Mouse (Mus musculus) ES-E14 (cell line): ENCODE measurements at regions not wholly inside any gene's neighbourhood (a gene's known extent, or its start where the extent isn't known, plus 50 kb on each side); places are given as distances from the start of the nearest gene placed in this dataset.

Source experiments
- DNase-seq: peaks from one replicate; pipeline ENCODE4 v3.0.0-alpha.2; 2013; ENCODE audit warnings: low read depth, low spot score
- H3K27ac ChIP-seq: 2 replicates; pipeline ENCODE4 v1.5.1; 2012; ENCODE audit warnings: low read depth, mild to moderate bottlenecking, low read length, moderate library complexity, mixed read lengths; ENCODE audit not compliant: poor library complexity, insufficient read depth, severe bottlenecking
- H3K36me3 ChIP-seq: 2 replicates; pipeline ENCODE4 v1.6.1; 2012; ENCODE audit warnings: mild to moderate bottlenecking, low read length, moderate library complexity, mixed read lengths; ENCODE audit not compliant: control insufficient read depth, poor library complexity, insufficient read depth, severe bottlenecking
- H3K4me1 ChIP-seq, 2 experiments: fragments of 150-350 bp in 1 of 2; sonication (generic) in 1 of 2; 2 replicates each; pipeline ENCODE4 v1.6.1; 2012; ENCODE audit warnings: low read length in 2 of 2, mild to moderate bottlenecking in 1 of 2, mixed read lengths in 1 of 2; ENCODE audit not compliant: control insufficient read depth in 2 of 2, insufficient read depth in 2 of 2, poor library complexity in 1 of 2
- H3K4me3 ChIP-seq, 2 experiments: fragments of 150-350 bp in 1 of 2; sonication (generic) in 1 of 2; 2 replicates each; pipeline ENCODE4 v1.5.1; 2012; ENCODE audit warnings: low read length in 2 of 2, low read depth in 1 of 2, mild to moderate bottlenecking in 1 of 2, mixed read lengths in 1 of 2; ENCODE audit not compliant: insufficient read depth in 1 of 2, poor library complexity in 1 of 2, severe bottlenecking in 1 of 2
- H3K9ac ChIP-seq: 2 replicates; pipeline ENCODE4 v1.6.1; 2012; ENCODE audit warnings: low read depth, mild to moderate bottlenecking, low read length, mixed read lengths; ENCODE audit not compliant: poor library complexity, insufficient read depth, severe bottlenecking
- H3K9me3 ChIP-seq: fragments of 150-350 bp; sonication (generic); 2 replicates; pipeline ENCODE4 v1.6.1; 2012; ENCODE audit warnings: low read depth, mild to moderate bottlenecking, low read length; ENCODE audit not compliant: control insufficient read depth, insufficient read depth
- CHD2 ChIP-seq: IDR thresholded peaks from 2 replicates; pipeline ENCODE4 v1.6.1; 2014; ENCODE audit warnings: mild to moderate bottlenecking, low read depth, low read length, inconsistent platforms
- HCFC1 ChIP-seq: IDR thresholded peaks from 2 replicates; pipeline ENCODE4 v1.6.1; 2012; ENCODE audit warnings: low read length, inconsistent platforms, borderline replicate concordance; ENCODE audit not compliant: insufficient read depth
- MAFK ChIP-seq: IDR thresholded peaks from 2 replicates; pipeline ENCODE4 v1.6.1; 2014; ENCODE audit warnings: mild to moderate bottlenecking, low read depth, low read length, inconsistent platforms; ENCODE audit not compliant: insufficient read depth
- ZC3H11A ChIP-seq: IDR thresholded peaks from 2 replicates; pipeline ENCODE4 v1.6.1; 2012; ENCODE audit warnings: low read depth, mild to moderate bottlenecking, inconsistent platforms, low read length, borderline replicate concordance
- ZNF384 ChIP-seq: IDR thresholded peaks from 2 replicates; pipeline ENCODE4 v1.6.1; 2012; ENCODE audit warnings: low read depth, low read length, inconsistent platforms
- in situ Hi-C, 2 experiments: fragments of 600-800 bp; cut with MboI; formaldehyde crosslinking; loops; one replicate each; pipeline ENCODE4 v1.15.1; 2025; ENCODE audit warnings: low sequenced_read_pairs in 2 of 2, inconsistent platforms in 1 of 2; ENCODE audit not compliant: unreplicated experiment in 2 of 2

GRCm38 (mm10) chr13:42570600-42571348 is 109.6 kb upstream of the Phactr1 start:
- Histone ChIP-seq H3K4me3 (no peak overlapping the region), H3K4me1 (no peaks in the 10 kb centered on the region), H3K9ac (no peak overlapping the region), H3K9me3 (no peaks in the 10 kb centered on the region), H3K36me3 (no peaks in the 10 kb centered on the region), H3K27ac (no peak overlapping the region)
- no peak for DNase-seq
- in situ Hi-C loops, result no loop called here
- no peak for TF ChIP-seq HCFC1
- no peak for TF ChIP-seq MAFK

GRCm38 (mm10) chr13:42574189-42574588 is 106.2 kb upstream of the Phactr1 start:
- H3K9ac ChIP-seq, result no peak overlapping the region
- no peaks in the 10 kb centered on the region for H3K36me3 ChIP-seq
- H3K4me1 ChIP-seq, result no peaks in the 10 kb centered on the region
- TF ChIP-seq CHD2, result no peak
- TF ChIP-seq MAFK, result no peak
- no peak for TF ChIP-seq HCFC1
- TF ChIP-seq ZC3H11A, result no peak
- no peak for TF ChIP-seq ZNF384
- no peaks in the 10 kb centered on the region for H3K9me3 ChIP-seq
- no peak overlapping the region for H3K4me3 ChIP-seq
- in situ Hi-C loops, result no loop called here
- DNase-seq, result no peak
- no peak overlapping the region for H3K27ac ChIP-seq

- in situ Hi-C loops, result no loop called here
- Histone ChIP-seq H3K9ac (no peak overlapping the region), H3K36me3 (no peaks in the 10 kb centered on the region), H3K27ac (no peak overlapping the region), H3K4me3 (no peak overlapping the region), H3K9me3 (no peaks in the 10 kb centered on the region), H3K4me1 (no peaks in the 10 kb centered on the region)
- DNase-seq, result peak; percentile 75
- TF ChIP-seq ZC3H11A, result peak; percentile 44; the same call in 1 of the 2 replicates
- no peak for TF ChIP-seq ZNF384
Observed at GRCm38 (mm10) chr13:42575725-42576426, 104.5 kb upstream of the Phactr1 start.

GRCm38 (mm10) chr13:42579471-42579870 is 101.0 kb upstream of the Phactr1 start:
- DNase-seq, result no peak
- Histone ChIP-seq H3K9me3 (no peaks in the 10 kb centered on the region), H3K4me3 (no peak overlapping the region), H3K36me3 (no peaks in the 10 kb centered on the region), H3K4me1 (no peaks in the 10 kb centered on the region), H3K27ac (no peak overlapping the region), H3K9ac (no peak overlapping the region)
- TF ChIP-seq ZC3H11A (no peak), CHD2 (no peak), MAFK (no peak), HCFC1 (no peak), ZNF384 (no peak)
- in situ Hi-C loops, result no loop called here
